In genomic region chr16:30520361-30520823, GRCm38 (mm10) we compare ENCODE assay signal across 9 mouse cellular contexts. TPM values are rescaled to one million over a fixed set of nuclear protein-coding genes. Genes with fewer than 3 reads are reported as not detected.
DNase-seq lines count a peak whose midpoint lies in the region; ATAC-seq and TF ChIP-seq lines count a peak whose summit lies in the region.
"Had no signal": no experiment of that assay in that cellular context is flagged by ENCODE, and none has a peak within 500 bp of the region (broad histone marks: within the 10 kb centered on the region; RNA-seq: fewer than 3 reads in every experiment).

No protein-coding gene starts in this region.

- peak; percentile 86 for TF ChIP-seq CTCF in lung, embryonic 14.5 days (IDR thresholded peaks at IDR 0.05; ENCODE audit: low read depth)

- no peak overlapping the region for H3K27ac ChIP-seq in ES-E14 (ENCODE audit: insufficient read depth, low read depth, low read length, poor library complexity, severe bottlenecking)
- H3K27ac ChIP-seq in forebrain, embryonic 15.5 days (replicated peaks), result no peak overlapping the region
- no peak overlapping the region for H3K27ac ChIP-seq in lung, embryonic 14.5 days (ENCODE audit: low read depth)
- H3K27ac ChIP-seq: midbrain, embryonic 12.5 days had no signal

- ATAC-seq in forebrain, embryonic 15.5 days (replicated peaks), result no peak
- ATAC-seq in lung, embryonic 14.5 days (ENCODE audit: insufficient read depth), result no peak

- H3K9me3 ChIP-seq in ES-E14 (ENCODE audit: control insufficient read depth, insufficient read depth, low read depth, low read length), result no peaks in the 10 kb centered on the region
- H3K9me3 ChIP-seq in forebrain, embryonic 15.5 days, result no peaks in the 10 kb centered on the region
- no peaks in the 10 kb centered on the region for H3K9me3 ChIP-seq in lung, embryonic 14.5 days (ENCODE audit: low read depth, low read length)
- H3K9me3 ChIP-seq: midbrain, embryonic 12.5 days had no signal

- H3K4me1 ChIP-seq in ES-E14 (ENCODE audit: control insufficient read depth in 2 of 2, insufficient read depth in 2 of 2, low read length in 2 of 2, poor library complexity in 1 of 2), result peaks cover 0 to 8% of the 10 kb centered on the region in 2 experiments; a peak in 1 of 4 replicates
- H3K4me1 ChIP-seq in forebrain, embryonic 15.5 days, result peaks cover 3% of the 10 kb centered on the region; the same call in 1 of the 2 replicates
- H3K4me1 ChIP-seq in lung, embryonic 14.5 days (ENCODE audit: insufficient read depth), result peaks cover 7% of the 10 kb centered on the region; the same call in 1 of the 2 replicates
- H3K4me1 ChIP-seq: midbrain, embryonic 12.5 days had no signal

- no peak overlapping the region for H3K9ac ChIP-seq in ES-E14 (ENCODE audit: insufficient read depth, low read depth, low read length, poor library complexity, severe bottlenecking)
- no peak overlapping the region for H3K9ac ChIP-seq in forebrain, embryonic 15.5 days (replicated peaks)
- H3K9ac ChIP-seq in lung, embryonic 14.5 days, result no peak overlapping the region
- H3K9ac ChIP-seq: midbrain, embryonic 12.5 days had no signal

- peak overlapping the region; percentile 25; the same call in 1 of the 2 replicates for H3K4me2 ChIP-seq in forebrain, embryonic 15.5 days (replicated peaks)
- peak overlapping the region; percentile 49 for H3K4me2 ChIP-seq in lung, embryonic 14.5 days
- H3K4me2 ChIP-seq: midbrain, embryonic 12.5 days had no signal

- DNase-seq in ES-E14 (ENCODE audit: low read depth, low spot score), result peak; percentile 49
- peak; percentile 39 for DNase-seq in brain, embryonic 18.5 days (ENCODE audit: low read depth, low spot score)
- peak; percentile 87 for DNase-seq in heart, postnatal 4 days
- DNase-seq in layer of hippocampus, adult 9-10 months (ENCODE audit: low spot score), result peak; percentile 82
- peak; percentile 94 for DNase-seq in lung, embryonic 14.5 days
- DNase-seq in retina, postnatal 1 day, result peak; percentile 79
- peak; percentile 57 for DNase-seq in urinary bladder, adult 2 months (ENCODE audit: low spot score)

- H3K36me3 ChIP-seq in ES-E14 (ENCODE audit: control insufficient read depth, insufficient read depth, low read length, poor library complexity, severe bottlenecking), result no peaks in the 10 kb centered on the region
- peaks cover 51% of the 10 kb centered on the region for H3K36me3 ChIP-seq in forebrain, embryonic 15.5 days
- peaks cover 13% of the 10 kb centered on the region; the same call in 1 of the 2 replicates for H3K36me3 ChIP-seq in lung, embryonic 14.5 days (ENCODE audit: insufficient read depth)

- no peaks in the 10 kb centered on the region for H3K27me3 ChIP-seq in forebrain, embryonic 15.5 days
- no peaks in the 10 kb centered on the region for H3K27me3 ChIP-seq in lung, embryonic 14.5 days (ENCODE audit: insufficient read depth, low read length)
- H3K27me3 ChIP-seq: midbrain, embryonic 12.5 days had no signal

- no peak overlapping the region for H3K4me3 ChIP-seq in ES-E14 (ENCODE audit: insufficient read depth in 1 of 2, low read depth in 1 of 2, low read length in 2 of 2, poor library complexity in 1 of 2, severe bottlenecking in 1 of 2)
- H3K4me3 ChIP-seq in forebrain, embryonic 15.5 days, result no peak overlapping the region
- no peak overlapping the region for H3K4me3 ChIP-seq in lung, embryonic 14.5 days (ENCODE audit: low read depth, low read length)
- H3K4me3 ChIP-seq: midbrain, embryonic 12.5 days had no signal

- WGBS in forebrain, embryonic 15.5 days, result 15% methylated on average over 9 of the region's 9 CpGs
- 12% methylated on average over 9 of the region's 9 CpGs for WGBS in lung, embryonic 14.5 days

- in situ Hi-C loops in ES-E14 (cut with MboI; ENCODE audit: low sequenced_read_pairs in 2 of 2, unreplicated experiment in 2 of 2), result loop anchor here in 1 of 2 experiments (5.0 kb wide), 1 partner anchor 268 kb away; no protein-coding TSS in a partner anchor

TF ChIP-seq in ES-E14, 5 proteins besides CTCF, POLR2A, EP300 and RAD21:
- no peak for TF ChIP-seq HCFC1 (IDR thresholded peaks at IDR 0.05; ENCODE audit: borderline replicate concordance, insufficient read depth, low read length)
- peak; percentile 21; the same call in 1 of the 2 replicates for TF ChIP-seq ZC3H11A (IDR thresholded peaks at IDR 0.05; ENCODE audit: borderline replicate concordance, low read depth, low read length)

RNA-seq across cellular contexts. Expression of gene Tmem44, which starts 30.2 kb away (rescaled TPM):
- total RNA-seq in ES-E14 (2012; rRNA removed), result 4.2 and 9.2 TPM in 2 replicates
- polyA plus RNA-seq in forebrain, embryonic 15.5 days (2015; fragmentation: Nextera tagmentation; extraction: Ambion mirVana), result 89.0 and 89.6 TPM in 2 replicates
- 10 to 100 TPM; 19.4 to 19.7 TPM for total RNA-seq in heart, postnatal 4 days (2021)
- 25.4 and 27.1 TPM in 2 replicates for polyA plus RNA-seq in lung, embryonic 14.5 days (2014; fragmentation: Nextera tagmentation; extraction: Ambion mirVana)
- 6.2 and 6.3 TPM in 2 replicates for polyA plus RNA-seq in urinary bladder, adult 2 months (2012; rRNA removed)

Comparison
In these comparisons a context has a peak if more than half of its experiments do, and no peak if none do; other contexts are left out.
1. DNase-seq: peak in every context shown above with its lines; median percentile 94 in lung, embryonic 14.5 days; 87 in heart, postnatal 4 days; 82 in layer of hippocampus, adult 9-10 months; 79 in retina, postnatal 1 day; 57 in urinary bladder, adult 2 months; 49 in ES-E14; 39 in brain, embryonic 18.5 days.